Mouse (Mus musculus): ENCODE data around the gene Barx1.

DNA sequence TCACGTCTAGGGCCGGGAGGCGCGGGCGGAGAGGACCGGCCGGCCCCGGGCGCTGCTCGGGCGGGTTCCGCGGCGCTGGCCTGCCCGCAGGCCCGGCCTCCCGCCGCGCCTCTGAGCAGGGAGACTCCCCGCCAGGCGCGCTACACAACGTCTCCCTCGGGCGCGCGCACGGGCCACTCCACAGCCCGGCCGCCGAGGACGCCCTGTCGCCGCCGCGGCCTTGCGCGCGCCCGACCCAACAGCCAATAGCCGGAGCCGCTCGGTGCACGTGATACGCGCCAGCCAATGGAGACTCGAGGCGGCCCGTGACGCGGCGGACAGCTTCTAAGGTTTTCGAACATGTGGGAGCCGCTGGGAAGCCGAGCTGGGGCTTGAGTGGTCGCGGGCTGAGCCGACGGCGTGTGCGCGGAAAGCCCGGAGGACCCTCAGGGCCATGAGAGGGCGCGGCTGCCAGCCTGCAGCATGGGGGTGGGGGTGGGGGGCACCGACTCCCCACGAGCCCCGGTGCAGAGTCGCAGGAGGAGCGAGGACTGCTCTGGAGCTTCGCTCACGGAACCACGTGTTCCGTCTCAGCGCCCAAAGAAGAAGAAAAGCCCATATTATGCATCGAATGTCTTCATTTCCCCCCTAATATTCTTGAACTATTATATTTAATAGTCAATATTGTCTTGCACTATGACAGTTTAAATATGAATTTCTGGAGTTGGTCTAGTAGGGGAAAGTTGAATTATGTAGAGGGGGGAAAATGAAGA is 37.2 kb upstream of the Barx1 start, which contains the start of gene Ptpdc1:
- no peak for TF ChIP-seq POLR2A (IDR thresholded peaks at IDR 0.05; ENCODE audit: insufficient read depth, low read length)
- TF ChIP-seq CTCF (IDR thresholded peaks at IDR 0.05; ENCODE audit: low read depth, low read length): no peak

All from ES-Bruce4 (cell line).